Mouse (Mus musculus) stomach, embryonic 14.5 days (tissue): ENCODE measurements around the gene Dhrs4. TPM values are rescaled to one million over a fixed set of nuclear protein-coding genes. Genes with fewer than 3 reads are reported as not detected.

Experiments used
- ATAC-seq: fragments of 200-750 bp; cut with Nextera tagmentation; 2 replicates; pipeline ENCODE4 v1.8.0; 2017; ENCODE audit warnings: low read depth, moderate TSS enrichment; ENCODE audit not compliant: insufficient number of reproducible peaks, insufficient read depth, low FRiP score
- H3K27ac ChIP-seq: fragments of 300-500 bp; sonication (generic); 2 replicates; pipeline ENCODE4 v1.5.1; 2014; ENCODE audit warnings: mild to moderate bottlenecking, low read length, moderate library complexity, mixed read lengths
- H3K27me3 ChIP-seq: fragments of 300-500 bp; sonication (generic); 2 replicates; pipeline ENCODE4 v1.6.1; 2014; ENCODE audit warnings: low read length, control low read depth, mixed read lengths; ENCODE audit not compliant: control insufficient read depth, insufficient read depth
- H3K36me3 ChIP-seq: fragments of 300-500 bp; sonication (generic); 2 replicates; pipeline ENCODE4 v1.6.1; 2014; ENCODE audit warnings: mild to moderate bottlenecking, control low read depth, low read length, moderate library complexity, mixed read lengths; ENCODE audit not compliant: control insufficient read depth, insufficient read depth
- H3K4me1 ChIP-seq: fragments of 300-500 bp; sonication (generic); 2 replicates; pipeline ENCODE4 v1.6.1; 2014; ENCODE audit warnings: low read length, control low read depth, mixed read lengths; ENCODE audit not compliant: control insufficient read depth, insufficient read depth
- H3K4me2 ChIP-seq: fragments of 300-500 bp; sonication (generic); replicated peaks from 2 replicates; pipeline ENCODE4 v1.6.1; 2014; ENCODE audit warnings: low read depth, low read length, control low read depth
- H3K4me3 ChIP-seq: fragments of 300-500 bp; sonication (generic); 2 replicates; pipeline ENCODE4 v1.5.1; 2014; ENCODE audit warnings: low read depth, low read length, control low read depth
- H3K9ac ChIP-seq: fragments of 300-500 bp; sonication (generic); replicated peaks from 2 replicates; pipeline ENCODE4 v1.6.1; 2014; ENCODE audit warnings: low read depth, mild to moderate bottlenecking, control low read depth, low read length, moderate library complexity, mixed read lengths
- H3K9me3 ChIP-seq: fragments of 300-500 bp; sonication (generic); 2 replicates; pipeline ENCODE4 v1.6.1; 2016; ENCODE audit warnings: low read depth, low read length, control low read depth; ENCODE audit not compliant: control insufficient read depth
- WGBS: fragments of 180-500 bp; shearing (Covaris S2); extraction: QIAGEN DNeasy Blood & Tissue Kit; methylation state at CpG from one replicate; pipeline ENCODE4 v1.1.7; 2014; 5-methylcytosine and 5-hydroxymethylcytosine counted together
- polyA plus RNA-seq: library from polyadenylated mRNA; unstranded; fragments of >200 nt; fragmentation: Nextera tagmentation; extraction: Ambion mirVana; gene quantifications from 2 replicates; pipeline ENCODE4 v1.2.1, GENCODE M21; 2014

Gene Dhrs4
- polyA plus RNA-seq, 1 experiment from 2014 or later, result 62.4 TPM

DNA sequence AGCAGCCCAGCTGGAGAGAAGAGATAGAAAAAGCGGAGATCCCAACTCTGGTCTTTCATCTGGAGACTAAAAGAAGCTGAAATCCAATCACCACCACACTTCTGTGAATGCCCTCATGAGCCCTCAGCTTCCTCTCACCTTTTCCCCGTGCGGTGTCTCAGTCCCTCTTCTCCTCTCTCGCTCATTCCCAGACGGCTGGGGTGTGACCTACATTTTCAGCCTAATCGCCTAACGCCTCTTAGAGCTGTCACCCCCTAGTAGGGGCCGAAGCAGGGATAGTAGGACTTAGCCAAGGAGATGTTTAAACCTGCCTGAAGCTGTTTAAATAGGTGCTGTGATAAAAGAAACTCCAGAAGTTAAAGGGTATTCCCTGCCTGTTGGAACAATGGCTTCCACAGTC, 46.2 kb downstream of the Dhrs4 start, which contains the start of gene Nrl:
Nrl (minus strand) TSS at position 197 of the 400 bp plus-strand sequence.
- Histone ChIP-seq H3K4me2 (no peak within 1 kb of the TSS), H3K36me3 (no peaks in the 10 kb centered on the region)
- 16% methylated on average over 8 of the region's 8 CpGs for WGBS

DNA sequence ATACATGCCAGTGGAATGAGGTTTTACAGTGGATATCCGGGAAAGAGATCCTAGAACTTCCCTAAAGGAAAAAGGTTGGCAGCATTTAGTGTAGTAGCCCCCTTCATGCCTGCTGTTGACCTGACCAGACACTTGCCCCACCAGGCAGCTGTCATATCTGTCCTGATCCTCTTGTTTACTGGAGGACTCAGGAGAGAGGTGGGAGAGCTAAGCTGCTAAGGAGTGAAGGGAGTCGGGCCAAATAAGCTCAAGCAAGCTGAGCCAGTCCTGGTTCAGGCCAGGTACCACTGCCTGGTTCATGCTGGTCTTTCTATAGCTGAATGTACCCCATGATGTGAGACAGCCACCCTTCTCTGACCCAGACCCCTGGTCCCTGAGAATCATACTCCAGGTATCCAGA, 48.1 kb downstream of the Dhrs4 start:
- H3K27ac ChIP-seq, result no peak overlapping the region
- 74% methylated on average over 2 of the region's 2 CpGs for WGBS
- H3K36me3 ChIP-seq, result no peaks in the 10 kb centered on the region
- H3K9me3 ChIP-seq, result no peaks in the 10 kb centered on the region
- no peaks in the 10 kb centered on the region for H3K4me1 ChIP-seq
- H3K27me3 ChIP-seq, result 0 out of 2 replicates have a peak, but pooled peaks cover 7% of the 10 kb centered on the region
- no peak overlapping the region for H3K9ac ChIP-seq
- no peak overlapping the region for H3K4me3 ChIP-seq
- H3K4me2 ChIP-seq, result no peak overlapping the region
- no peak for ATAC-seq

More for the DNA sequence above, 46.2 kb downstream of the Dhrs4 start, which contains the start of gene Nrl:
- ATAC-seq, result no peak
- no peak within 1 kb of the TSS for H3K9ac ChIP-seq
- no peak within 1 kb of the TSS for H3K27ac ChIP-seq
- H3K4me3 ChIP-seq, result no peak within 1 kb of the TSS
- H3K9me3 ChIP-seq, result no peaks in the 10 kb centered on the region
- H3K27me3 ChIP-seq, result peaks cover 12% of the 10 kb centered on the region; the same call in 1 of the 2 replicates
- H3K4me1 ChIP-seq, result peaks cover 2% of the 10 kb centered on the region; the same call in 1 of the 2 replicates

DNA sequence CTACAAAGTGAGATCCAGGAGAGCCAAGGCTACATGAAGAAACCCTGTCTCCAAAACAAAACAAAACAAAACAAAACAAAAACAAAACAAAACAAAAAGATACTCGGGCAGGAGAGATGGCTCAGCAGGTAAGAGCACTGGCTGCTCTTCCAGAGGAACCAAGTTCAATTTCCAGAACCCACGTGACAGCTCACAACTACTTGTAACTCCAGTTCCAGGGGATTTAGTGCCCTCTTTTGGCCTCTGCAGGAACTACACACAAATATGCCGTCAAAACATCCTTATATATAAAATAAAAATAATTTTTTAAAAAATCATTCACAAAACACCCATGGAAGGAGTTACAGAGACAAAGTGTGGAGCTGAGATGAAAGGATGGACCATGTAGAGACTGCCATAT, 49.4 kb downstream of the Dhrs4 start:
- H3K4me1 ChIP-seq, result no peaks in the 10 kb centered on the region
- H3K27me3 ChIP-seq, result 0 out of 2 replicates have a peak, but pooled peaks cover 2% of the 10 kb centered on the region
- H3K9ac ChIP-seq, result no peak overlapping the region
- H3K4me2 ChIP-seq, result no peak overlapping the region
- no peaks in the 10 kb centered on the region for H3K9me3 ChIP-seq
- no peak overlapping the region for H3K4me3 ChIP-seq
- no peak overlapping the region for H3K27ac ChIP-seq
- no peak for ATAC-seq
- no peaks in the 10 kb centered on the region for H3K36me3 ChIP-seq
- 25% methylated on average over 3 of the region's 3 CpGs for WGBS

DNA sequence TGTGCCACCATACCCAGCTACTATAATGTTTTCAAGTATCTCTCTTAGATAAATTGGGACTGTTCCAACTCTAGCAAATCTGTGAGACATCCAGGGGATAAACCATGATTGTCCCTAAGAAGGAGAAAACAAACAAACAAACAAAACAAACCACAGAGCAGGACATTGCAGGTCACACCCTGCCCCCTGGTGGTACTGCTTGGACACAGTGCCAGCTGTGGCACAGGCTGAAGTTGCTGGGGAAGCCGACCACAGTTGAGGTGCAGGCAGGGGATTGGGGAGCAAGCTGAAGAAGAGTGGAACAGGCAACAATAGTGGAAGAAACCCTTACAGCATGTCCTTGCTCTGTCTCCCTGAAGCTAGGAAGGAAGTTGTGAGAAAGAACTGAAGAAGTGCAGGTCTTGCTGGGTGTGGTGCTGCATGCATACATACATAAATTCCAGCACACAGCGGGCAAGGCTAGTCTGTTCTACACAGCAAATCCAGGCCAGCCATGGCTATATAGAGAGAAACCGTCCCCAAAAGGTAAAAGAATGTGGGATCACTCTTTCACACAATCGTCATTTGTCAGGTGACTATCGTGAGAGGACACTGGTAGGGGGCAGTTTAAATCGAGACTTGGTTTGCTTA, 57.7 kb downstream of the Dhrs4 start:
- 50% methylated on average over 6 of the region's 6 CpGs for WGBS
- no peak overlapping the region for H3K27ac ChIP-seq
- ATAC-seq, result no peak
- H3K4me2 ChIP-seq, result no peak overlapping the region
- H3K4me1 ChIP-seq, result peaks cover 3% of the 10 kb centered on the region
- H3K4me3 ChIP-seq, result no peak overlapping the region
- no peaks in the 10 kb centered on the region for H3K9me3 ChIP-seq
- H3K9ac ChIP-seq, result no peak overlapping the region
- H3K36me3 ChIP-seq, result no peaks in the 10 kb centered on the region
- H3K27me3 ChIP-seq, result no peaks in the 10 kb centered on the region

Other genes with a start within 250 kb of the Dhrs4 start
- gene Carmil3, start 11.9 kb downstream of the Dhrs4 start, polyA plus RNA-seq, result 3.9 and 4.4 TPM in 2 replicates
- 0.19 and 0.24 TPM in 2 replicates for gene Cpne6, start 31.7 kb downstream of the Dhrs4 start, polyA plus RNA-seq
- not detected in 2 replicates for gene Nrl, start 46.2 kb downstream of the Dhrs4 start, polyA plus RNA-seq
- gene Pck2, start 61.5 kb downstream of the Dhrs4 start, polyA plus RNA-seq, result 43.4 and 44.0 TPM in 2 replicates
- 67.6 and 69.6 TPM in 2 replicates for gene Dcaf11, start 81.2 kb downstream of the Dhrs4 start, polyA plus RNA-seq
- gene A730061H03Rik, start 81.6 kb downstream of the Dhrs4 start, polyA plus RNA-seq, result 0.91 and 1.2 TPM in 2 replicates
- gene Fitm1, start 96.9 kb downstream of the Dhrs4 start, polyA plus RNA-seq, result 0.61 TPM in 1 of 2 replicates, not detected in the other
- gene Psme1, start 99.4 kb downstream of the Dhrs4 start, polyA plus RNA-seq, result 161 and 170 TPM in 2 replicates
- 5.9 and 7.1 TPM in 2 replicates for gene Emc9, start 106.5 kb downstream of the Dhrs4 start, polyA plus RNA-seq
- gene Psme2, start 112.4 kb downstream of the Dhrs4 start, polyA plus RNA-seq, result 296 and 307 TPM in 2 replicates
- 13.2 and 15.1 TPM in 2 replicates for gene Rnf31, start 113.0 kb downstream of the Dhrs4 start, polyA plus RNA-seq
- gene Irf9, start 124.8 kb downstream of the Dhrs4 start, polyA plus RNA-seq, result 7.4 and 8.1 TPM in 2 replicates
- gene Rec8, start 139.3 kb downstream of the Dhrs4 start, polyA plus RNA-seq, result 7.1 and 10.9 TPM in 2 replicates
- gene Ipo4, start 157.2 kb downstream of the Dhrs4 start, polyA plus RNA-seq, result 93.6 and 105 TPM in 2 replicates
- gene Gm49378, start 159.1 kb downstream of the Dhrs4 start, polyA plus RNA-seq, result 3.7 and 3.9 TPM in 2 replicates
- gene Tm9sf1, start 165.0 kb downstream of the Dhrs4 start, polyA plus RNA-seq, result 109 and 112 TPM in 2 replicates
- gene Tssk4, start 171.4 kb downstream of the Dhrs4 start, polyA plus RNA-seq, result 0.59 and 1.6 TPM in 2 replicates
- gene Mdp1, start 181.8 kb downstream of the Dhrs4 start, polyA plus RNA-seq, result 54.8 and 55.8 TPM in 2 replicates
- gene Gmpr2, start 193.2 kb downstream of the Dhrs4 start, polyA plus RNA-seq, result 56.8 and 63.6 TPM in 2 replicates
- 535 and 580 TPM in 2 replicates for gene Nedd8, start 193.4 kb downstream of the Dhrs4 start, polyA plus RNA-seq
- gene Tinf2, start 203.1 kb downstream of the Dhrs4 start, polyA plus RNA-seq, result 44.2 and 45.5 TPM in 2 replicates
- 19.5 and 21.3 TPM in 2 replicates for gene Tgm1, start 235.2 kb downstream of the Dhrs4 start, polyA plus RNA-seq
- 30.0 and 31.0 TPM in 2 replicates for gene Rabggta, start 243.5 kb downstream of the Dhrs4 start, polyA plus RNA-seq